Mouse (Mus musculus) hindbrain, embryonic 13.5 days (tissue): ENCODE results near the gene Emsy. TPM values are rescaled to one million over a fixed set of nuclear protein-coding genes. Genes with fewer than 3 reads are reported as not detected.

Experiments used
- ATAC-seq: fragments of 200-750 bp; cut with Nextera tagmentation; 2 replicates; pipeline ENCODE4 v1.8.0; 2017; ENCODE audit warnings: moderate TSS enrichment; ENCODE audit not compliant: low FRiP score
- H3K27ac ChIP-seq: fragments of 300-500 bp; sonication (generic); 2 replicates; pipeline ENCODE4 v1.5.1; 2015; ENCODE audit warnings: inconsistent platforms, mild to moderate bottlenecking, moderate library complexity
- H3K27me3 ChIP-seq: fragments of 300-500 bp; sonication (generic); 2 replicates; pipeline ENCODE4 v1.6.1; 2015; ENCODE audit warnings: mild to moderate bottlenecking, inconsistent platforms
- H3K36me3 ChIP-seq: fragments of 300-500 bp; sonication (generic); 2 replicates; pipeline ENCODE4 v1.6.1; 2015; ENCODE audit warnings: mild to moderate bottlenecking, inconsistent platforms
- H3K4me1 ChIP-seq: fragments of 300-500 bp; sonication (generic); replicated peaks from 2 replicates; pipeline ENCODE4 v1.6.1; 2015; ENCODE audit warnings: inconsistent platforms
- H3K4me2 ChIP-seq: fragments of 300-500 bp; sonication (generic); 2 replicates; pipeline ENCODE4 v1.6.1; 2015; ENCODE audit warnings: inconsistent platforms, mild to moderate bottlenecking, moderate library complexity
- H3K4me3 ChIP-seq: fragments of 300-500 bp; sonication (generic); 2 replicates; pipeline ENCODE4 v1.5.1; 2015; ENCODE audit warnings: mild to moderate bottlenecking, inconsistent platforms
- H3K9ac ChIP-seq: fragments of 300-500 bp; sonication (generic); 2 replicates; pipeline ENCODE4 v1.6.1; 2015; ENCODE audit warnings: mild to moderate bottlenecking, inconsistent platforms
- H3K9me3 ChIP-seq: fragments of 300-500 bp; sonication (generic); 2 replicates; pipeline ENCODE4 v1.6.1; 2016; ENCODE audit warnings: inconsistent platforms
- WGBS: fragments of 180-500 bp; shearing (Covaris S2); methylation state at CpG from one replicate; pipeline ENCODE4 v1.1.7; 2015; 5-methylcytosine and 5-hydroxymethylcytosine counted together
- polyA plus RNA-seq: library from polyadenylated mRNA; unstranded; fragments of >200 nt; fragmentation: Nextera tagmentation; extraction: Ambion mirVana; gene quantifications from 2 replicates; pipeline ENCODE4 v1.2.1, GENCODE M21; 2015

The Emsy gene
- polyA plus RNA-seq: 35.0 and 36.2 TPM in 2 replicates

GRCm38 (mm10) chr7:98656531-98657221 lies at the start of gene Emsy:
Gene Emsy, minus strand, starts transcription at chr7:98656783.
- Histone ChIP-seq H3K9me3 (no peaks in the 10 kb centered on the region), H3K4me1 (peaks cover 32% of the 10 kb centered on the region), H3K4me3 (peak within 1 kb of the TSS; percentile 94), H3K4me2 (peak within 1 kb of the TSS; percentile 80), H3K36me3 (peaks cover 15% of the 10 kb centered on the region), H3K27me3 (no peaks in the 10 kb centered on the region), H3K9ac (peak within 1 kb of the TSS; percentile 93), H3K27ac (peak within 1 kb of the TSS; percentile 96)
- WGBS: under 1% methylated on average over 42 of the region's 42 CpGs
- peak; percentile 97 for ATAC-seq

- WGBS: 67% methylated on average over 5 of the region's 5 CpGs
- peak overlapping the region; percentile 96 for H3K9ac ChIP-seq
These were observed 47.7 kb upstream of the Emsy start for GRCm38 (mm10) chr7:98704276-98704675.

GRCm38 (mm10) chr7:98703365-98703881 lies 46.8 kb upstream of the Emsy start:
- Histone ChIP-seq H3K4me2 (peak overlapping the region; percentile 85), H3K4me3 (peak overlapping the region; percentile 97), H3K27ac (peak overlapping the region; percentile 88), H3K27me3 (no peaks in the 10 kb centered on the region), H3K36me3 (no peaks in the 10 kb centered on the region), H3K4me1 (peaks cover 31% of the 10 kb centered on the region), H3K9ac (peak overlapping the region; percentile 96), H3K9me3 (no peaks in the 10 kb centered on the region)
- ATAC-seq: peak; percentile 64
- under 1% methylated on average over 38 of the region's 38 CpGs for WGBS

More at GRCm38 (mm10) chr7:98704276-98704675, 47.7 kb upstream of the Emsy start:
- H3K4me1 ChIP-seq: peaks cover 31% of the 10 kb centered on the region
- no peak for ATAC-seq
- peak overlapping the region; percentile 85 for H3K4me2 ChIP-seq
- H3K27ac ChIP-seq: no peak overlapping the region
- H3K9me3 ChIP-seq: no peaks in the 10 kb centered on the region
- H3K27me3 ChIP-seq: no peaks in the 10 kb centered on the region
- H3K36me3 ChIP-seq: no peaks in the 10 kb centered on the region
- peak overlapping the region; percentile 97 for H3K4me3 ChIP-seq

- no peaks in the 10 kb centered on the region for H3K9me3 ChIP-seq
- H3K4me2 ChIP-seq: peak within 1 kb of the TSS; percentile 85
- no peaks in the 10 kb centered on the region for H3K27me3 ChIP-seq
- H3K4me1 ChIP-seq: peaks cover 31% of the 10 kb centered on the region
- H3K36me3 ChIP-seq: no peaks in the 10 kb centered on the region
- WGBS: 2% methylated on average over 59 of the region's 65 CpGs
- H3K4me3 ChIP-seq: peak within 1 kb of the TSS; percentile 97
- ATAC-seq: peak; percentile 98
- peak within 1 kb of the TSS; percentile 88 for H3K27ac ChIP-seq
- peak within 1 kb of the TSS; percentile 96 for H3K9ac ChIP-seq
These were observed 46.0 kb upstream of the Emsy start, which contains the start of gene Thap12 for GRCm38 (mm10) chr7:98702283-98703240. Gene Thap12, plus strand, starts transcription at chr7:98703103.

GRCm38 (mm10) chr7:98701771-98702170 lies 45.2 kb upstream of the Emsy start:
- Histone ChIP-seq H3K9ac (peak overlapping the region; percentile 79), H3K27me3 (no peaks in the 10 kb centered on the region), H3K27ac (no peak overlapping the region), H3K4me3 (peak overlapping the region; percentile 97), H3K4me2 (peak overlapping the region; percentile 73), H3K36me3 (no peaks in the 10 kb centered on the region), H3K4me1 (peaks cover 31% of the 10 kb centered on the region), H3K9me3 (no peaks in the 10 kb centered on the region)
- ATAC-seq: no peak
- WGBS: 70% methylated on average over 7 of the region's 7 CpGs

GRCm38 (mm10) chr7:98698590-98698989 lies 42.0 kb upstream of the Emsy start:
- WGBS: 95% methylated on average over 4 of the region's 4 CpGs
- ATAC-seq: no peak
- Histone ChIP-seq H3K27me3 (no peaks in the 10 kb centered on the region), H3K4me1 (peaks cover 9% of the 10 kb centered on the region), H3K27ac (no peak overlapping the region), H3K36me3 (no peaks in the 10 kb centered on the region), H3K9me3 (no peaks in the 10 kb centered on the region), H3K4me2 (no peak overlapping the region), H3K9ac (no peak overlapping the region), H3K4me3 (no peak overlapping the region)

GRCm38 (mm10) chr7:98698041-98698440 lies 41.5 kb upstream of the Emsy start:
- H3K9me3 ChIP-seq: no peaks in the 10 kb centered on the region
- H3K4me3 ChIP-seq: no peak overlapping the region
- peaks cover 9% of the 10 kb centered on the region for H3K4me1 ChIP-seq
- no peak overlapping the region for H3K4me2 ChIP-seq
- no peak for ATAC-seq
- no peak overlapping the region for H3K9ac ChIP-seq
- no peaks in the 10 kb centered on the region for H3K27me3 ChIP-seq
- H3K27ac ChIP-seq: no peak overlapping the region
- no peaks in the 10 kb centered on the region for H3K36me3 ChIP-seq
- 58% methylated on average over 5 of the region's 5 CpGs for WGBS

- Histone ChIP-seq H3K27ac (no peak overlapping the region), H3K9ac (no peak overlapping the region), H3K9me3 (no peaks in the 10 kb centered on the region), H3K4me2 (no peak overlapping the region), H3K27me3 (no peaks in the 10 kb centered on the region), H3K4me3 (no peak overlapping the region), H3K36me3 (no peaks in the 10 kb centered on the region), H3K4me1 (peaks cover 11% of the 10 kb centered on the region)
- no peak for ATAC-seq
- 13% methylated on average over 2 of the region's 2 CpGs for WGBS
These were observed 40.9 kb upstream of the Emsy start for GRCm38 (mm10) chr7:98697496-98697895.

- H3K27ac ChIP-seq: no peak overlapping the region
- 0 out of 2 replicates have a peak, but pooled peaks cover 3% of the 10 kb centered on the region for H3K4me1 ChIP-seq
- H3K4me3 ChIP-seq: no peak overlapping the region
- no peaks in the 10 kb centered on the region for H3K9me3 ChIP-seq
- no peak overlapping the region for H3K9ac ChIP-seq
- 87% methylated on average over 5 of the region's 5 CpGs for WGBS
- ATAC-seq: no peak
- H3K36me3 ChIP-seq: no peaks in the 10 kb centered on the region
- H3K4me2 ChIP-seq: no peak overlapping the region
- H3K27me3 ChIP-seq: no peaks in the 10 kb centered on the region
These were observed 37.5 kb upstream of the Emsy start for GRCm38 (mm10) chr7:98694046-98694445.

GRCm38 (mm10) chr7:98692761-98693546 lies 36.4 kb upstream of the Emsy start:
- Histone ChIP-seq H3K4me2 (no peak overlapping the region), H3K27me3 (no peaks in the 10 kb centered on the region), H3K27ac (no peak overlapping the region), H3K9me3 (no peaks in the 10 kb centered on the region), H3K4me3 (no peak overlapping the region), H3K4me1 (0 out of 2 replicates have a peak, but pooled peaks cover 3% of the 10 kb centered on the region), H3K36me3 (no peaks in the 10 kb centered on the region), H3K9ac (peak overlapping the region; percentile 46; the same call in 1 of the 2 replicates)
- no peak for ATAC-seq
- 54% methylated on average over 24 of the region's 24 CpGs for WGBS

- H3K27ac ChIP-seq: no peak overlapping the region
- no peak for ATAC-seq
- H3K4me2 ChIP-seq: no peak overlapping the region
- no peak overlapping the region for H3K4me3 ChIP-seq
- WGBS: 24% methylated on average over 3 of the region's 3 CpGs
- no peaks in the 10 kb centered on the region for H3K27me3 ChIP-seq
- H3K9ac ChIP-seq: no peak overlapping the region
- no peaks in the 10 kb centered on the region for H3K9me3 ChIP-seq
- peaks cover 6% of the 10 kb centered on the region; the same call in 1 of the 2 replicates for H3K4me1 ChIP-seq
- H3K36me3 ChIP-seq: no peaks in the 10 kb centered on the region
These were observed 34.2 kb upstream of the Emsy start for GRCm38 (mm10) chr7:98690831-98691230.
